Mouse (Mus musculus): ENCODE results near the gene Gfap.

- TF ChIP-seq POLR2A (IDR thresholded peaks at IDR 0.05; ENCODE audit: borderline replicate concordance, insufficient read depth, low read length) (no peak), CTCF (IDR thresholded peaks at IDR 0.05; ENCODE audit: borderline replicate concordance, insufficient read depth, low read depth, low read length) (no peak)
Observed at GRCm38 (mm10) chr11:102896641-102897040, 4.1 kb downstream of the Gfap start.

Data from cerebellum, adult 2 months (tissue).